Mouse (Mus musculus) naive thymus-derived CD4-positive, alpha-beta T cell, adult 2 months (primary cell): ENCODE data around the gene Mrpl23.

ENCODE experiments used
- DNase-seq: peaks from one replicate; pipeline ENCODE4 v3.0.0-alpha.2; 2011; ENCODE audit warnings: low read depth

The Mrpl23 gene

DNA sequence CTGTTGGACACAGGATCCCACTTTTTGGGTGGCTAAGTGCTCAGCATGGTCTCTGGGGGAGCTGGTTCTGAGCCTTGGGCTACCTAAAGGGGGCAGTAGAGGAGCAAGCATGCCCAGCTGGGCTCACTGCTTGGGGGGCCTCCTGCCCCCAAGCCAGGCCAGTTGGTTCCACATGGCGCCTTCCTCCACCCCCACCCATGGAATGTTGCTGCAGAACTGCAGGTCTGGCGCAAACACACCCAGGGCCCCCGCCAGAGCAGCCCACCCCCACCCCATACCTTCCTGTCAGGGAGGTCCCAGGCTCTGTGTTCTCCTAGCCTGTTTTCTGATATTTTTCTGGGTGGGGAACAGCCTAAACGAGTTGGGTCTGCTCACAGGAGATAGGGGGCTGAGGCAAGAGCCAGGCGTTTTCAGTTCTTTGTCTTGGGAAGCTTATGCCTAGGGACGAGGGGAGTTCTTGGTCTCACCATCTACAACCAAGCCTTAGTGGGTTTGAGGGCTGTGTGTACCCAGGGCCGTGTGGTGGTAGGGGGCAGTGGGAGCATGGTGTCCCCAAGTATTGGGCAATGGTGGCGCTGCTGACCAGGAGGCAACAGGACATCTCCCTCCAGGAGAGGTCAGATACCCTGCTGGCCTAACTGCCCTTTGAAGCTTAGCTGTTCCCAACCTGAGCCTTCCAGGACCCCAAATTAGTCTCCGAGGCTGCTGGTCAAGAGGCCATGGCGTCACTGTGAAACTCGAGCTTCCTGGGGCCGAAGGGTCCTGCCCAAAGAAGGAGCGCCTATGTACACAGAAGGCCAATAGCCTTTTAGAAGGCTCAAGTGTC is 20.3 kb downstream of the Mrpl23 start:
- no peak for DNase-seq

DNA sequence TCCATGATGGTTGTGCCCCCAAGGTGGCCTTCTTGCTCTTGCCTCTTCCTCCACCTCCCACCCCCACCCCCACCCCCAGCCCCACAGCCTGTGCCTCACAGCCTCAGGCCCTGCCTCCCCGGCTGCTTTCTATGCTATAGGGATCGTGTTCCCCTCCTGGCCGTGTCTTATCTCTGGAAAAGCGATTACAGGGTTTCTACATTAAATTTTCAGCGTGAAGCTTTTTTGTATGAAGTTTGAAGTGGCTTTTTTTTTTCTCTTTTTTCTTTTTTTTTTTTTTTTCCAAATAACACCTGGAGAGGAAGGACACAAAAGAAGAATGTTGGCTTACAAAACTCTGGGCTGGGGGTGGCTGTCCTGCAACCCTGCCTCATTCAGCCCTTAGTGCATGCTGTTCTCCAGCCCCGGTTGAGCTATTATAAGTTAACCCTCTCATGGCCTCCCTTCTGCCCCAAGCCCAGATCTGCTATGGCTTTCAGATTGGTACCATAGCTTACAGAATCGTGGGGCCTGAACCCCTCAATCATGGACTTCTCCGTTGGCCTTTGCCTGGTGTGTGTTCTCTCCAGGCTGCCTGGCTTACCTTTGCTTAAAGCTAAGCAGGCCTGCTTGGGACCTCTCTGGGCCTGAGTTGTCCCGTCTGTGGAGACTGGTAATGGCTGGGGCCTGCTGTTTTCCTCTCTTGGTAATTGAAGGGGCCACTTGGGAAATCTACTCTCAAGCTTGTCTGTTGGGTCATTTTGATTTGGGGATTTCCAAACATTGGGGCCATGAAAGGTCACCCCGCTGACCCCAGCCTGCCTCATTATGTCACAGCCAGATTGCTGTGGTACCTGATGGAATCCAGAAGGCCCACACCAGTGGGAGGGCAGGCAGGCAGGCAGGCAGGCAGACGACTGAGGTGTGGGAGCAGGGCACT is 21.2 kb downstream of the Mrpl23 start:
- no peak for DNase-seq

GRCm38 (mm10) chr7:142554625-142555024 is 22.1 kb downstream of the Mrpl23 start:
- no peak for DNase-seq

- DNase-seq, result no peak
These were observed 23.0 kb downstream of the Mrpl23 start for GRCm38 (mm10) chr7:142555366-142556088.

DNA sequence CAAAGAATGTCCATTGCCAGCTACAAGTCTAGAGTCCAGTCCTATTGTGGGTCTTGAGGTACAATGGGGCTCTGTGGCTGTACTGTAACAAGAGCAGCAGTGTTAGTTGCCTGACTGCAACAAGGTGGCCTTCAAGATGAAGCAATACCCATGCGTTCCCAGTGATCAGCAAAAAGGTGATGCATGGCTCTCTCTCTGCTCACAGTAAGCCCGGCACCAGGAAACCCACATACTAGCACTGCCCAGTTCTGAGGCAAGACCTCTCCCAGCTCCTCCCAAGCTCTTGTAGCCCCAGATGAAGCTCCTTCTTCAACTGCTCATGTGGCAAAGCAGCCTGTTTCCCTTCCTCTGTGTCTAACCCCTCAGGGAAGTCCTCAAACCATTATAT is 23.6 kb downstream of the Mrpl23 start:
- no peak for DNase-seq

DNA sequence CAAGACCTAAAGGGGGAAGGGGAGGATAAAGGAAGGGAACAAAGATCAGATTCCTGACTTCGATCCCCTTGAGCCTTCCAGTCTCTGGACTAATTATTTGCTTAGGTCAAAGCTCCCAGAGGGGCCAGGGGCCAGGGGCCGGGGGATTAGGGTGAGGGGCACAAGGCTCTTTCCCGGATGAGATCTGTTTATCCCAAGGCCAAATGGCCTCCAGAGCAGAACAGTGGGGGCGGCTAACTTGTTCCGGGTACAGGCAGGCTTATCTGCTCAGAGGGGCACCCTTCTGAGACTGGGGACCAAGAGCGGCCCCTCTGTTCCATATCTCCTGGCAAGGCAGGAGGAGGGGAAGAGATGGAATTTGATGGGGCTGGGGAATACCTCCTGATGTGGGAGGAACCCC is 25.2 kb downstream of the Mrpl23 start:
- no peak for DNase-seq

DNA sequence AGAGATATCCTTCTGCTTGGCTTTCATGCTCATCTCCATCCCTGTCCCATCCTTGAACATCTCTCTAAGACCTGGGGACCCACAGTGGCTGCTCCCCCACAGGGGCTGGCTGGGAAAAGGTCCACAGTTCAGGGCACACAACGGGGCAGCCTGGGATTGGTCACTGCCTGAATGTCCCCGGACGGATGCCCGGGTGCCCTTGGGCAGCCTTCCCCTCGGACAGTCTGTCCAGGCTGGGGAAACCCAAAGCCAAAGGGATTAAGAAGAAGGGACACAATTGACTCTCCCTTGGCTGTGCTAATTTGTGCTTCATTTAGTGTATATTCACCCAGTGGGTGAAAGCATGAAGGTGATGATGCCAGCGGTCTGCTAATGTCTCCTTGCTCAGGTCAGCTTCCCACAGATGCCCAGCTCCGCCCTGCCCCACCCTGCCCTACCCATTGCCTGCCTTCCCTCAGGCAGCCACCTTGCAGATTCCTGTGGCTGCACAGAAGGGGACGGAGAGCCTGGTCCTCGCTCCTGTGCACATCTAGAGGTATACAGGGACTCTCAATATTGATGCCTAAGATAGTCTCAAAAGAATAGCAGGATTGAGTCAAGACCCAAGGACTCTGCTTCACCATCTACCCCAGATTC is 26.1 kb downstream of the Mrpl23 start:
- DNase-seq, result no peak

- no peak for DNase-seq
These were observed 27.2 kb downstream of the Mrpl23 start for GRCm38 (mm10) chr7:142559651-142560175.

DNA sequence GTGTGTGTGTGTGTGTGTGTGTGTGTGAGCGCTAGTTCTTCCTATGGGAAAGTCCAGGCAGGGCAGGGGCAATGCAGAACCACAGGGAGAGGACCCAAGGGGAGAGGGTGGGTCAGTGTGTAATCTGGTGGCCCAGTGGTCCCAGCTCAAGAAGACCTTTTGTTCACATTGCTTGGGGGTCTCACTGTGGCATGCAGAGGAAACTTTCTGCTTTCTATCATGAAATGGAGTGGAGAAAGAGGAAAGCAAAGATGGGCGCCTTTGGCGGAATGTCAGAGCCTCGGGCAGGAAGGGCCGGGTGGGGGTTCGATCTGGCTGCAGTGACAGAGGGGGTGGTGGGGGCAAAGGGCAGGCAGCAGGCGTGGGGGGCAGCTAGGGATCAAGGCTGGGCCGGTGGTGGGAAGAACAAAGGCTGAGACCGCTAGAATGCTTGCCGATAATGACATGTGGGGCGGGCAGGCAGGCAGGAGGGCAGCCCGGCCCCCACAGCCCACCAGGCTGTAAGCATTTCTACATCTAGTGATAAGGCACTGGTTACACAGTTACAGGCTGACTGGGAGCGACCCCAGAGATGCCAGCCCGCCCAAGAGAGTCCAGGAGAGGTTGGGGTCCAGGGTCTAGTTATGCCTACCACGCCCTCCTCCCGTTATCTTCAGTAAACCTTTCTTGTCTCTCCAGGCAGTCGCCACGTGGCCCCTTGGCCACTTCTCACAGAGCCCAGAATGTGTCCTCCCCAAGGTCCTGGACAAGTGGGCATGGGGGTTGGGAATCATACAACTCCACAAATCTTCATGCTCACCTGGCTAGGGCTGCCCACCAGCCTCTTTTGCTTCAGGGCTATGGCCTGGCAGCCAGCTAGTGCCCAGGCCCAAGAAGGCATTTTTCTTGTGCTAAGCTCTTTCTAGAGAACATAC is 28.7 kb downstream of the Mrpl23 start:
- no peak for DNase-seq

DNA sequence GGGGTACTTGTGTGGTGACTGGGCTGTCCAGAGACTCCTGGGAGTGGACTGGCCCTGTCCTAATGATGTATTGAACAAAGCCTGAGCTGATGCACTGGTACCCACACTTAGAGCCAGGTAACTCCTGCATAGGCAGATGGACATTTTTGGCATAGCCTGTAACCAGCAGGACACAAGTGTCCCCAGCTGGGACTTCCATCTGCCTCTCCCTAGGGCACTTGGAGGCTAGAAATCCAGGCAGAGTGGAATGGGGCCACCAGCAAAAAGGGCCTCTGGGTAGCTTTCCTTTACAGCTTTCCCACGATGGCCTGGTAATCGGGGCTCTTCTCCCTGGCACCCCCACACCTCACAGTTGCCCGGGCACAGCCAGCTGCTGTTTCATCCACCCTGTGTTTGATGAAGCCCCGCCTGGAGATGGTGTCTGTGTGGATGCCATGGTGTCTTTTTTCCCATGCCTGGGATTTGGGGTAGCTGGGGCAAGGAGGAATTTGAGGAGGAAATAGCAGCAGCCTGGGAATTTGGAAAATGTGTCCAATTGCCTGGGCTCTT is 29.4 kb downstream of the Mrpl23 start:
- DNase-seq, result no peak

DNA sequence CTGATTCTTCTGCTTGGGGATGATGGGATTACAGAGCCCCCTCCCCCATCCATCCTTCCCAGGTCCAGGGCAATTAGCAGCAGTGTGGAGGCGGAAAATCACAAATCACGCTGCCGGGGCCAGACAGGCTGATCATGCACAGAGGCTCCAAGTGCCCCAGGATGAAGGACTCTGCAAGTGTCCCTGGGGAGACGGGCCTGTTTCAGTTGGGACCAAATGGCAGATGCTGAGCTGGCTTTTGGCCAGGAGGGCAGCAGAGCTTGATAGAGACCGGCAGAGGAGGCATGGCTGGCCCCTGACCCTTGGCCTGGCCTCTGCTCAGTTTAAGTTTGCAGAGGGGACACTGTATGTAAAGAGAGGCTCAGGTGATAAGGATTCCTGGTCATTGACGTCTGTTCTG is 30.7 kb downstream of the Mrpl23 start:
- DNase-seq, result no peak

GRCm38 (mm10) chr7:142564955-142565643 is 32.6 kb downstream of the Mrpl23 start:
- DNase-seq, result no peak

GRCm38 (mm10) chr7:142566512-142566911 is 34.0 kb downstream of the Mrpl23 start:
- DNase-seq, result no peak

GRCm38 (mm10) chr7:142568985-142569384 is 36.5 kb downstream of the Mrpl23 start:
- DNase-seq, result no peak

- DNase-seq, result no peak
These were observed 38.1 kb downstream of the Mrpl23 start for GRCm38 (mm10) chr7:142570565-142570964.

DNA sequence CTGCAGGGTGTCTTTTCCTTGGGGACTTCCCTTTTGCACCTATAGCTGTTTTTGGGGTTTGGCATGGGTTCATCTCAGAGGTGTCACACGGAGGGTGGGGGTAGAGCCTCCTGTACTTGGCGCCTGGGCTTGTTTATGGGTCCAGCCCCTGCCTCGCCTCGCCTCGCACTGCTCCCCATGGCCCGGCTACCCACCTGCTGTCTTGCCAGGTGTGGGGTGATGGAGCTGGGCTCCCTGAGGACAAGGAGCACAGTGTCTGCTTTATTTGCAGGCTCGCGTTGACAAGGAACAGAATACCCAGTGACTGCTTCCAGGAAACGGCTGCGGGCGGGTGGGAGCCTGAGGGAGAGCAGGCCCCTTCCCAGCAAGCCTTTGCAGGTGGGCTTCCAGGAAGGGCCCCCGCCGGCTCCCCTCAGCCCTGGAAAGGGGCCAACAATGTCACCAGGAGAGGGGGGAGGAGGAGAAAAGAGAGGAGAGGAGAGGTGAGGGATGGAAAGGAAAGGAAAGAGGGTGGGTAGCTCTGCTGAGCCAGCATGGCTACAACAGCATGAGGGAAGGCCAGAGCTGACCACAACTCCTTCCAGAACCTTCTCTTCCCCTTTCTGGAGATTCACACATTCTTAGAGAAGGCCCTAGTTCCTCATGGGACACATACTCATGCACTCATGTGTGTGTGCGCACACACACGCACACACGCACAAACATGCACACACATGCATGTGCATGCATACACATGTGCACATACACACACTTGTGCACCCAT is 39.2 kb downstream of the Mrpl23 start:
- no peak for DNase-seq

GRCm38 (mm10) chr7:142572343-142572742 is 39.9 kb downstream of the Mrpl23 start:
- no peak for DNase-seq

DNA sequence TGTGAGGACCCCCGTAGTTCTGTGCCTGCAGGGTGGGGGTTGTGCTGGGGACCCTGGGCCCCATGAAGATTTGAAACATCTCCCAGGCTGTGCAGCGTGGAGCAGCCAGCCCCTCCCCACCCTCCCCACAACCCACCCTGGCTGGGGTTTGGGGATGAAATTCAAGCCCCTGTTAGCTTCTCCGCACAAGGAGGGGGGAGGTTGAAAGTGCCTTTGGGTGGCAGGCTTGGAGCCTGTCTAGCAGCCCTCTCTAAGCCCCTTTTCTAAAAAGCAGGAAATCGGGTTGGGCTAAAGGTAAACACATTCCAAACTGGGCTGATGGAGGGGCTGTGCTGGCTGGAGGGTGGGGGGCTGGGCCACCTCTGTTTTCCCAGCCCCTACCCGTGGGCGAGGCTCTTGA is 40.5 kb downstream of the Mrpl23 start:
- no peak for DNase-seq

DNA sequence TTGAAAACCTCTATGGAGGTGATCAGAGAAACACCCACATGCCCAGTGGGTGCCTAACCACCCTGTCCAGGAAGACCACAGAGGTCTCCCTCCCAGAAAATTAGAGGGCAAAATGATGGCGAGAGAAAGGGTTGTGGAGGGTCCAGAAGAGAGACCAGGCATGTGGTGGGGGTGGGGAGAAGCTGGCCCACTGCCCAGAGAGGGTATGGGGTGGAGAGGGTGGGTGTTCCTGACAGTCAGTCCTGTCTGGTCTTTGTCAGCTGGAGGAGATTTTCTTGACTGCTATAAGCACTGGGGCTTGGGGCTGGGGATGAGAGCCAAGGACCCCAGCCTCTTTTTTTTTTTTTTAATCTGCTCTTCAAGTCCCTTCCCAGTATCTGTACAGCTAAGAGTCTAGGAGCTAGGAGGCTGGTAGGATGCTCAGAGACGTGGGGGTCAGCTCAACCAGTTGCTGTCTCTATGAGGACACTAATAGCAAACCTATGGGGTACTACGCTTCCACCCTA is 41.7 kb downstream of the Mrpl23 start:
- DNase-seq, result no peak
